Mouse (Mus musculus) myocyte (in vitro differentiated cells): Measurements from ENCODE around the gene A630023A22Rik.

Experiments
- CEBPB ChIP-seq: IDR thresholded peaks from 2 replicates; pipeline ENCODE4 v1.6.1; 2011; ENCODE audit warnings: mild to moderate bottlenecking, moderate library complexity; ENCODE audit not compliant: poor library complexity, insufficient read depth, severe bottlenecking
- E2F4 ChIP-seq: IDR thresholded peaks from one replicate; pipeline ENCODE4 v1.6.1; 2011; ENCODE audit warnings: mild to moderate bottlenecking, control low read depth, moderate library complexity; ENCODE audit not compliant: insufficient read depth
- MAX ChIP-seq: IDR thresholded peaks from one replicate; pipeline ENCODE4 v1.6.1; 2011; ENCODE audit warnings: low read depth, mild to moderate bottlenecking, control low read depth
- MYOD1 ChIP-seq, 3 experiments: IDR thresholded peaks; one replicate each; pipeline ENCODE4 v1.6.1; 2011; ENCODE audit warnings: control low read depth in 2 of 3, low read depth in 2 of 3, mild to moderate bottlenecking in 2 of 3, moderate library complexity in 1 of 3; ENCODE audit not compliant: insufficient read length in 2 of 3, control insufficient read depth in 1 of 3
- POLR2A ChIP-seq: IDR thresholded peaks from one replicate; pipeline ENCODE4 v1.6.1; 2011; ENCODE audit warnings: low read depth, mild to moderate bottlenecking, control low read depth, moderate library complexity; ENCODE audit not compliant: insufficient read length
- POLR2AphosphoS2 ChIP-seq: IDR thresholded peaks from one replicate; pipeline ENCODE4 v1.6.1; 2011; ENCODE audit warnings: low read depth, control low read depth; ENCODE audit not compliant: insufficient read length
- TCF3 ChIP-seq: IDR thresholded peaks from one replicate; pipeline ENCODE4 v1.6.1; 2011; ENCODE audit warnings: low read depth, control low read depth; ENCODE audit not compliant: insufficient read length
- USF1 ChIP-seq: IDR thresholded peaks from one replicate; pipeline ENCODE4 v1.6.1; 2011; ENCODE audit warnings: low read depth, mild to moderate bottlenecking, control low read depth, moderate library complexity

- TF ChIP-seq POLR2A (no peak), MYOD1 (IDR thresholded peaks at IDR 0.05; ENCODE audit: control insufficient read depth in 1 of 3, insufficient read length in 2 of 3, low read depth in 2 of 3) (no peak), USF1 (no peak), TCF3 (no peak), MAX (no peak), CEBPB (no peak), POLR2AphosphoS2 (no peak), E2F4 (no peak)
These were observed 49.8 kb upstream of the A630023A22Rik start, which contains the start of gene Npy4r for GRCm38 (mm10) chr14:34152342-34152741.
